Mouse (Mus musculus) kidney, adult 9 months (tissue): ENCODE measurements around the gene Spon1.

Source experiments
- DNase-seq: peaks from one replicate; pipeline ENCODE4 v3.0.0; 2022

Gene Spon1

DNA sequence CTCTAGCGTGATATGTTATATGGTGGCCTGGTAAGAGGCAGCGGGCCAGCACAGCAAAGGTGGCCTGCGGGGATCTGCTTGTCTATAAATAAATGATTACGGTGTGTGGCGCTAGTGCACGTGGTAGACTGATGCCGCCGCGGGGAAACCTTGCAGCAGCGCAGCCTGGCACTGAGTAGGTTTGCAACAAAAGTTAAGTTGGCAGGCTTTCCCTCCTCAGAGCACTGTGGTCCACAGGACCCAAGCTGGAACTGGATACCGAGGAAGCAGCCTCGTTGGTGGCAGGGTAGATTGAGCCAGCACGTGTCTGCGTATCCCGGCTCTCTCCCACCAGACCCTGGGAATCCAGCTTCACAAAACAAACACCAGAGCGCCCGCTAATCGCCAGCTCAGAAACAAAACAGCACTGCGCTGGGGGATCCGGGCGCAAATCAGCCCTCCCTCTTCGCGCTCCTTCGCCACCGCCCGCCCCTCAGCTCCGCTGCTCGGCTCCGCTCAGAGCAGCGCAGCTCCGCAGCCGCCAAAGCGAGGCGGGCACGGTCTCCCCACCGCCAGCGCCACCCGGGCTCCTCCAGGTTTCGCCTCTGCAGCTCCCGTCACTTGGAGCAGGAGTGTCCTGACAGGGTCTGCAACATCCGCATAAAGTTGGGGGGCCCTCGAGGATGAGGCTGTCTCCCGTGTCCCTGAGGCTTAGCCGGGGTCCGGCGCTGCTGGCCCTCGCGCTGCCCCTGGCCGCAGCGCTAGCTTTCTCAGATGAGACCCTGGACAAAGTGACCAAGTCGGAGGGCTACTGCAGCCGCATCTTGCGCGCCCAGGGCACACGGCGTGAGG lies at the start of gene Spon1:
Spon1 (plus strand) TSS at position 332 of the 831 bp plus-strand sequence.
- DNase-seq, result no peak

DNA sequence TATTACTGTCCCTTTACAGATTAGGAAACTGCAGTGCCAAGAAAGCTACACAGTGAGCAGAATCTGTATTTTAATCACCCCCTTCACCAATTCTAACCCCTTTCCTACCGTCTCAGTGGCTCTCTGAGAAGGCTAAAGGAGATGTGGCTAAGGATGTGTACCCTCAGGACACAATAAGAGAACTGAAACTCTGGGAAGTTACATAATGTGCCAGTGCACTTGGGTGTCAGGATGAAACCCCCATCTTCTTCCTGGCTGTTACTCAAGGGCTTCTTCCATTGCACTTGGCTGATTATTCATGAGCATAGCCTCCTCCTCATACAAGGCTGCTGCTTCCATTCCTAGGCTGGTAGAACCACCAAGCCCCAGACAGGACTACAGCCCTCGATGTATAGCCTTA lies 43.8 kb upstream of the Spon1 start:
- no peak for DNase-seq

DNA sequence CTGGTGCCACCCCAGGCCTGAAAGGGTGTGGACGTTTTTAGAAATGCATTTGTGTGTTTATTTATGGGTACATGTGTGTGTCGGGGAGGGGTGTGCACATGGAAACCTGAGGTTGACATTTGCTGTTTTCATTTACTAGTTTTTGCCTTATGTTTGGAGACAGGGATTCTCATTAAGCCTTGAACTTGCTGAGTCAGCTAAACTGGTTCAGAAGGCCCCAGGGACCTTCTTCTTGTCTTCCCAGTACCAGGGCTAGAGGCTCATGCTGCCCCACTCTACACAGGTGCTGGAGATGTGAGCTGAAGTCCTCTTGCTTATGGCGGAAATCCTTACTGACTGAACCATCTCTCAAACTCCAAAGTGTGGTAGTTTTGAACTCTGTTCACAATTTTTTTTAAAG lies 41.9 kb upstream of the Spon1 start:
- no peak for DNase-seq

DNA sequence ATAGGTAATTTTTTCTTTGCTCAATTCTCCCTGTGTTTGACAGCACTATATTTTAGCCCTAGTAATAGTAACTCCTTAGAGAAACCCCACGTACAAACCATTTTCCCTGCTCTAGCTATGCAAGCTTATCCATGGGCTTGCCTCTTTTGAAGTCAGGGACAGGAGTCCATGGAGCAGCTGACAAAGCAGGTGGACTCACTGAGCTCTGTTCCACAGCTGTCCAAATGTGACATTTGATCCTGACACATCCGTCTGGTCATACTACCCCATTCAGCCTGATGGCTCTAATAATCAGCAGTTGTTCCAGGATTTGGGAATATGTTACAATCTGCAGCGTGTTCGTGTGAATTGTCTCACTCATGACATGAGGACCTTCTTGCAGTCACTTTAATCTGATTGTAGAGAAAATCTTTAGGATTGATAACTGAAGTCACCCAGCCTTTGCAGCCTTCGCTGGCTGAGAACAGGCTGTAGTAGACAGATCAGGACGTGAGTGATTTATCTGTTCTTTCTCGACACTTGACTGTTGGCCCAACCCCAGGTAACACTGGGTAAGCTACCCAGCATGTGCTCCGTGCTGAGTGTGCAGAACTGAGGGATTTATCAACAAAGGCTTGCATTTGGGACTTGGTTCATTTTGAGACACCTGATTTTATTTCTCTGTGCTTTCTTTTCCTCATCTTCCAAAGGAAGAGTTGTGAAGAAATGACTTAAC lies 37.6 kb upstream of the Spon1 start:
- DNase-seq, result no peak

DNA sequence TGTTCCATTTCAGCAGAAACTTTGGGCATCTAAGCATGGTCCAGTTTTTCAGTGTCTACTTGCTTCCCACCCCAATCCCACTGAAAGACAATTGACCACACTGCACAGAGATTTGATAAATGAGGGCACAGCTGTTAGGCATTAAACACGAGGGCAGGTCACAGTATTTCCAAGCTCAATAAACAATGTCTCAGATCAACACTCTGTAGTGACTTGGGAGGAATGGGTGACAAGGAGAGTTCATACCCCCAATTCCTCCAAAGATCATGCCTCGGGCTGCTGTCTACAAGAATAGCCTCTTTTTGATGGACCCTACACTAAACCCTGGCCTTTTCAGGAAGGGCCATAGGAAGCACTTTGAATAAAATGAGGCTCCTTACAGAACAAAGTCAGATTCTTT lies 36.9 kb upstream of the Spon1 start:
- no peak for DNase-seq

DNA sequence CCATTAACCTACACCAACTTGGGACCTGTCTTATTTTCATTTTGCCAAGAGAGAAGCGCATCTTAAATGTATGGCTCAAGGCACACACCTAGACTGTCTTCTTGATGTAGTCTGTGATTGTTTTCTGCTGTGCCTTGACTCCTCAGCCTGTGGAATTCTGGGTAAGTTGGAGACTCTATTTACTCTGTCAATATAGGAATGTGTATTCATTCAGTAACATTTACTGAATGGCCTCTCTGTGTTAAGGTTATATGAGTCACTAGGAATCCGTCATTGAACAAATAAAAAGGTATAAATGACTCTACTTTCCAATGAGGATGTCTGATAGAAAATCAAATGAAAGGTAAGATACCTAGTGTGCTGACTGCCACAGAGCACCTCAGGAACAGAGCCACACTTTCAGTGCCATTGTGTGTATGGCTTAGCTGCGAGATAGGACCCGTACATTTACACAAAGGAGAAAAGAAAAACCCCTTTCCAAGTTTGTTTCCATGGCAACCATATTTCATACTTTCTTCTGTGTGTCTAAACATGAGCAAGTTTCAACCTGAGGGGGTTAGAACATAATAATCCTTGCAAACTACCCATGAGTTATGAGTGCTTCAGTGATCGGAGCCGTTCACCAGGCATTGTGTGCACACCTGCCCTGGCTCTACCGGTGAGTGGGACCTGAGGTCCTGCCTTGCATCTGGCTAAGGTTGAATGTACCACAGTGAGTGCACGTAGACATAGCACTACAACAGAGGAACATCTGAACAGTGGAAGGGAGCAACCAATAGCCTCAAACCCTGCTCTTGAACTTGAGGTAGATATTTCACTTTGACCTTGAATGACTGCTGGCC lies 35.2 kb upstream of the Spon1 start:
- no peak for DNase-seq

DNA sequence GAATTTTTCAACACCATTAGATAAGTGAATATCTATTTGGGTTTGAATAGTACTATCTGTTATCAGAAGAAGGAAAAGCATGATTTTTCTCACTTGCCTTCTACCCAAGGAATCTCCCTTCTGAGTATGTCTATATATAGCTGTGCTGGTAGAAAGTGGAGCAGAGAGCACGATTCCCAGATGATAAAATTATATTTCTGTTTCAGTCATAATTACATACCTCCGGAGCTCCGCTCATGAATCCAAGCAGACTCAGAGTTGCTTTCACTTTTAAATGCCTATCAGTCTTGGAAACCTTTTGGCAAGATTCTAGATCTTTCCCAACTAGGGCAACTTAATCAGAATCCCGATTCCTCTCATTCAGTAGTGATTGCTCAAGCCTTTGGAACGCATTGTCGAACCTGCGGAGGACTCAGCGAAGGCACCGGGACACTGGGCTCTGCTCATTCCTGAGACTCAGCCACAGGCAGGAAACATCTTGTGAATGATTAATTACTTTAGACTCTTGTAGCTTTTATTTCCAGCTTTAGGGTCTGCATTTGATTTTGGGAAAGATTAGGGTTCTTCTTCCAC lies 27.9 kb upstream of the Spon1 start:
- no peak for DNase-seq

DNA sequence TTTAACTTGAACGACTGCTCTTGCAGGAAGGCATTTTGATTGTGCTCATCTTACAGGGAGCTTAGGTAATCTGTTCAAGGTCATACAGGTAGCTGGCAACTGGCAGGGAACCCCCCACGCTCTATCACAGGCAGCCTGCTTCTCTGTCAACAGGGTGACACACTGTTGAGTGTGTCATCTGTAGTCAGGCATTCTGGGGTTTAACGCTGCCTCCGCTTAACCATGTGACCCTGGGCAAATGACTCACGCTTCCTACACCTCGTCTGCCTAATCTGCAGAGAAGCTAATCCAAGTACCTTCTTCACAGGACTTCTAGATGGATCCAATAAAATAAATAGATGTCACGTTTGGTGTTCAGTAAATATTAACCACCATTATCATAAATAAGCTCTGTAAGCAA lies 26.6 kb upstream of the Spon1 start:
- DNase-seq, result no peak

DNA sequence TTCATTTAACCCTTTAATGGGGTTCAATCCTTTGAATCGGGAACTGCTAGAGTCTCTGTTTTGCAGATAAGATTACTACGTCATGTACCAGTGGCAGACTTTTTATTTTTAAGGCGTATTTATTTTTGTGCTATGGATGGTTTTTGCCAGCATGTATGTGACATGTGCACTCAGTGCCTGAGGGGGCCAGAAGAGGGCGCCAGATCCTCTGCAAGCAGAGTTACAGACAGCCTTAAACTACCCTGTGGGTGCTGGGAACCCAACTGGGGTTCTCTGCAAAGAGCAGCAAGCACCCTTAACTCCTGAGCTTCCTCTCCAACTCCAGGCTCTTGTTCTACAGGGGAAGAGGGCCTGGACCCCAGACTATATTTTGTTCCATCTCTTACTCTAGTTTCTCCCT lies 23.2 kb upstream of the Spon1 start:
- no peak for DNase-seq

DNA sequence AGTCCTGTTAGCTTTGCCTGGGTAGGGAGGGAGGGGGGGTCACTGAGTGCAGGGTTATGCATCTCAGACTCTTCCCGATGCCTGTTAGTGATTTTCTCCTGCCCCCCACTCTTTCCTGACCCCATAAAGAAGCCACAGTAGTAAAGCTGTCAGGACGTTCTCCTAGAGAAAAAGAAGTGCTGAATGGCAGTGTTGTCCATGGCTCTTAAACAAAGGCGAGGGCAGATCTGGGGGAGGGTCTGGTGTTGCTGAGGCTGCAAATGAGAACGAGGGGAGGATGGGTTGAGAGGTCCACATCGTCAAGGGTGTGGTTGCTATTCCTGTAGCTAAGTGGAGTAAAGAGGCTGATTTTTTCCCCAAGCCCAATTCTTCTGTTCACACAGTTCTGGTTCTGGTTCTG lies 21.8 kb upstream of the Spon1 start:
- DNase-seq, result no peak

DNA sequence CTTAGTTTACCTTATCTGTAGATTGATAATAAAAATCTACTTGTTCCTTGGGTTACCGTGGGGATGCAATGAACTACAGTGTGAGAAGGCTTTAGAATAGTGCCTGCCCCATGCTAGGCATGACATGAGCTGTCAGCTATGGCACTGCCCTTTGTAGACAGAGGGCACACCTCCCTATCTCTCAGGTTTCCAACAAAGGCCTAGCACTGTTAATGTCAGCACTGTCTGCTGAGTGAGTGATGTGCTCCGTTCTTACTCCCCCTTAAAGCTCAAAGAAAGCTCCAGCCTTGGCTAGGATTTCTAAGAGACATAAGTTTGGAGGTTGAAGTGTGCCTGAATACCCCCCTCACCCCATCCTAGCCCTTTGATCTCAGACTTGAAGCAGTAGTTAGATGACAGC lies 9.2 kb upstream of the Spon1 start:
- no peak for DNase-seq

DNA sequence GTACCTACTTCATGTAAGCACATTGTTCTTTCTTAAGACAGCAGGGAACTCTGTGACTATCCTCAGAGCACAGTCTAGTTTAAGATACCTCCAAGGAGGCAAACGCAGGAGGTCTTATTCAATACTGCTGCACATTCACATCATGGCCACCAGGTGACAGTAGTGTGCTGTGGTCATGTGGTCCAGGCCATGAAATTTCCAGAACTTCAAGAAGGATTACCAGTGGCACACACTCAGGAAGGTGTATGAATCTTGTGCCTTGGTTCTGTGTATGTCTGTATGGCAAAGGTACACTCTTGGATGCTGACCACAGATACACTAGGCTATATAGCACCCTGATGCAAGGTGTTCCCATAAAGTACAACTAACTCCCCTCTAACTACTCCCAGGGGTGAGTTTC lies 6.6 kb upstream of the Spon1 start:
- DNase-seq, result peak; percentile 59

DNA sequence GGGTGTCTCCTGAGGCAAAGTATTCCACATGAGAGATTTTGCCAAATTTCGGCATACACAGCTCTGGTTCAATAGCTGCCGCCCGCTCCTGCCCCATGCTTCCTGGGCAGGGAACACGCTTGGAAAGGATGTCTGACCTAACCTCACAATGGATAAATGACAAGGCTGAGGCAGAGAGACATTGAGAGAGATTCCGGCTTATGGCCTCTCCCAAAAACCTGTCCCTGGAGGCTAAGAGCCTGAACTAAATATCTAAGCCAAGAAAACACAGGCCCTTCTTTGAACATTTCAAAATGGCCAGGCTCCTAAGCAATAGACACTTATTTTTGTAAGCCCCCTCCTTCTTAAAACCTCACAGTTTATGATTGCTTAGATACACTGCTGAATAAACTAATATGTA lies 665 bp upstream of the Spon1 start:
- no peak for DNase-seq

DNA sequence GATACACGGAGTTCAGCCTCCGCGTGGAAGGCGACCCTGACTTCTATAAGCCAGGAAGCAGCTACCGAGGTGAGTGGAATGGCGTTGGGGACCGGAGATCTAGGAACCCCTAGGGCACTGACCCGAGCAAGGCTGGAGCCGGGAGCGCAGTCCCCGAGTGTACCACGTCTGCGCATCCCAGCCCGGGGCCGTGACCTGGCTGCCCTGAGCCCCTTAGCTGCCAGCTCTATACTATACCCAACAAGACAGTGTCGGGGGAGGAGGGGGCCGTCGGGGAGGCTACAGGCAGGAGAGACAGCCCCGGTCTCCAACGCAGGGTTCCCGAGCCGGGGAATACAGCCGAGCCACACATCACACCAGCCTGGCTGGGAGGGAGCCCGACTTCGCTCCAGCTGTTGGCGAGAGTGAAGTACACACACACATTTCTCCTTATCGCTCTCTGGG lies 722 bp downstream of the Spon1 start:
- no peak for DNase-seq

DNA sequence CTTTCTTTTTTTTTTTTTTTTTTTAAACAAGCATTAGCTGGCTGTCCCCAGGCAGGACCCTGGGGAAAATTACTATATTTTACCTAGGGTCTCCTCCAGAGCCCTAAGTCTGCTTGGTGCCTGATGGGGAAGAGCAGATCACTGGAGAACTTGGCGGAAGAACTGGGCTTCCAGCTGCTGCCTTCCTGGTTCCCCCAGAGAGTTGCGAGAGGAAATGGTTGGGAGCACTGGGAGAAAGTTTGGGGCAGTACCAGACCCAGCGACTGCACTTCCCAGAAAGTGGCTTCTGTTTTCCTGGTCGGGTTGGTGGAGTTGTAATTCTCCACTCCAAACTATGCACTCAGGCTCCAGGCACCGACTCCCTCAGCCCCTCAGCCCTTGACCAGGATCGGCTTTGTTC lies 1.7 kb downstream of the Spon1 start:
- no peak for DNase-seq

DNA sequence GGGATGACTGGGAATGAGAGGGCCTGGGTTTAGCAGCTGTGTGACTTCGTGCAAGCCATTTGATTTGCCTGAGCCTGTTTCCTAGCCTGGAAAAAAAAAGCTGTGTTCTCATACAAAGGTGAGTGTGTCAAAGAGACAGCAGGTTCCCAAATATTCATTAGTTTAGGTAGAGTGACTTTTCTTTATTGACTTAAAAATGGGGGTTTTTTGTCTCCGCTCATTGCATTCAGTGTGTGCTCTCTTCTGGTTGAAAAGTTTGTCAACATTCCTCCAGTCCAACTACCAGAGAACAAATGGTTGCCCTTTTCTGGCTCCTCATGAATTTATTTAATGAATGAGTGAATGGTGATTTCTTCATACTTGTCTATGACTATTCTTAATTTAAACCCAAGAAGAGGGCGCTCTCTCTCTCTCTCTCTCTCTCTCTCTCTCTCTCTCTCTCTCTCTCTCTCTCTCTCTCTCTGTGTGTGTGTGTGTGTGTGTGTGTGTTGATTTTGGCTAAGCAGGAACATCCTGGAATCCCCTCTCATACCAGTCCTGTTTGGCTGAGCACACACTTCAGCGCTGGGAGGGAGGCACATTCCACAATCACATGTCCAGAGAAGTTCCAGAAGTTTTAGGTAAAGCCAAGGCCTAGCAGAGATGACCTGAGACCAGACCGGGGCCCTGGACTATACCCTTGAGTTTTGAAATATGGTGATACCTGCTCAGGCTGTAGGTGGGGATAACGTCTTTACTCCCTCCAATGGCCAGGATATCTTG lies 2.6 kb downstream of the Spon1 start:
- no peak for DNase-seq

DNA sequence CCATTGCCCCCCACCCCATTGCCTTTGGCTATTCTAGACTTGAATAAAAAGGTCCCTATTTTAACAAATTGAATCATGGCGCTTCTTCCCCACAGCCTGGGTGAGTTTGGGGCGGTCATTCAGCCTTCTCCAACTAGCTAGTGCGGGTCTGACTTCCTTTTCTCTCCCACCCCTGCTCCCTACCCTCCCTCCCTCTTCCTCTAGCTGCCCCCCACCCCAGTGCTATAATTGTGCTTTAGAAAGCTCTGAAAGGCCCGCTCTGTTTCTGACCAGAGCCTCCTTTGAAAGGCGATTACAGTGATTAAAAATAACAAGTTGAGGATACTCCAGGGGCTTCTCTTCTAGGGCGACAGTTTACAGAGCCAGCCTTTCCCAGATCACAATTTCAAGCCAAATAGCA lies 3.5 kb downstream of the Spon1 start:
- DNase-seq, result no peak

DNA sequence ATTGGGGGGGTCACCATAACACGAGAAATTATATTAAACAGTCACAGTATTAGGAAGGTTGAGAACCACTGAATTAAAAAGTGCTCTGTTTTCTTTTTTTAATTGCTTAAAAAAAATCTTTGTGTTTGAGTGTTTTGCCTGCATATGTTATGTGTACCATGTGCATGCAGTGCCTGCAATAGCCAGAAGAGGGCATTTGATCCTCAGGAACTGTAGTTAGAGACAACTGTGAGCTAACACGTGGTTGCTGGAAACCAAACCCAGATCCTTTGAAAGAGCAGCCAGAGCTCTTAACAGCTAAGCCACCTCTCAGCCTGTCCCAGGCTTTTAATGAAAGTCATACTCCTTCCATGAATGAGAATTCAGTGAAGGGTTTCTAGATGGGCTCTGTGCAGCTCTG lies 6.3 kb downstream of the Spon1 start:
- DNase-seq, result no peak

DNA sequence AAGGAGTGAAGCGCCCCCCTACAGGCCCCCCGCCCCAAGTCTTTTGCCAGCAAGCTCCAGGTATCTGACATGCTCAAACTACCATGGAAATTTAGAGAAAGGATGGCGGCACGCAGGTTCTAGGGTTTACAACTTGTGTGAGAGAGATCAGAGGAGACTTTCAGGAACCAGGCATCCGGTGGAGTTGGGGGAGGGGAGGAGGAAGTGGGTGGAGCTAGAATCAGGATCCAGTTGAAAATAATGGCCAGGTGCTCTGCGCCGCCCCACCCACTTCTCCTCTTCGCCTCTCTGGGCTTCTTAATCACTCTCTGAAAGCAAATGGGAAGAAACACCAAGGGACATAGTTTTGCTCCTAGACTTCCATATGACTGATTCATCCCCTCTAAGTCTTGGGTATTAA lies 7.6 kb downstream of the Spon1 start:
- DNase-seq, result no peak

DNA sequence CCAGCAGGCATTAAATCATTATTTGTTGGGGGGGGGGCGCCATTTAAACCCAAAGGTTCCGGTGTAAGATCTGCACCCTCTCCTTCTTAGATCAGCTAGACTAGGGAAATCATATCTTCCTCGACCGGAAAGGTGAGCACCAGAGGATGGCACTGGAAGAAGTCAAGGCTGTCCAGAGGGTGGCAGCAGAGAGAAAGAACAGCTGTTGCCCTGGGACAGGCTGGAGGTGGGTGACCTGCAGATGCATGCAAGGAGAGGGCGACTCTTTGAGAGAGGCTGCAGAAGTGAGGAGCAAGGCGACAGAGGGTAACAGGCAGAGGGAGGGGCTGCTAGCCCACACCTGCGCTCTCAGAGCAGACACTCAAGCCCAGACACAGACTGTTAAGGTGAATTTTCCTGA lies 8.2 kb downstream of the Spon1 start:
- peak; percentile 75 for DNase-seq

DNA sequence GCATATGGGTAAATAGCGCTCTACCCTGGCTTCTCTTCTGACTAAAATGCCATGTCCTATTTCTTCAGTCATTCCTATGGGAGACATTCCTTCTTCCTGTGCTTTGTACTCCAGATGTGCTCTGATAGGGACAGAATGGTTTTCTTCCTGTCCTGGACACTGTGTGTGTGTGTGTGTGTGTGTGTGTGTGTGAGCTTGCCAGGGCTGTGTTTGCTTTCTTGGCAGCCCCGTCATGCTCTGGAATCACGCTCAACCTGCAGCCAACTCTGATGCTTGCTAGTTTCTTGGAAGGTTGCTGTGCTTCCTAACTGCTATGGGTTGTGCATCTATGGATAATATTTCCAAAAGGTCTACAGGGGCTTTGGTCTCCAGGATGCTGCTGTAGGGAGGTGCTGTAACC lies 9.1 kb downstream of the Spon1 start:
- no peak for DNase-seq

DNA sequence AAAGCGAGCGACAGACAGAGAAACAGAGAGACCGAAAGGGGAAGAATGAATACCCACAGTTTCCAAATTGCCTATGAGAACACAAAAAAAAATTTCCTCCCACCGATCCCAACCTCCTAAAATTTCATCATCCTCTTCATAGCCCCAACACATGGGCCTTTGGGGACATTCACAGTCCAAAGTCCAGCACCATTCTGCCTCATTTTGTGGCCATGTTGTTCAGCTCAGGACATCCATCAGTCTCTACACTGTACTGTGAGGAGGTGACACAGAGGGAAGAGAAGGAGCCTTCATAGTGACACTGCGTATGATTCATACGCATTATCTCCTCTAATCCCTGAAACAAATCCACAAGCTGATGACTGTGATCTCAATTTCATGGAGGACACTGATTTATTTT lies 12.7 kb downstream of the Spon1 start:
- DNase-seq, result no peak

DNA sequence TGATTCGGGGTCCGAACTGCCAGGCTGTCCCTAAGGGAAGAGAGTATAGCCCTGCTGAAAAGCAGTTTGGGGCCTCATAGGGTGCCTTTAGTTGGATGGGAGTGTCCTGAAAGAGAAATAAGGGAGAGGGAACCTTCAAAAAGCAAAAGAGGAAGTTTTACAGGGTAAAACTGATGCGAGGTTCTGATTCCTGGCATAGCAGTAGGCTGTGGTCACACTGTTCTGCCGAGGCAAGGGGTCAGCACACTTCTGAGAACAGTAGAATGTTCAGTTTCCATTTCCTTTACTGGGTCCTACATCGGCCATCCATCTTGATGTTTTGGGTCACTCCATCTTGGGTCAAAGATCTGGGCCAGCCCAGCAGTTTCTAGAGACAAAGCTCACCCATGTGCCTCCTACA lies 14.5 kb downstream of the Spon1 start:
- no peak for DNase-seq
